Mouse (Mus musculus) cerebellum, postnatal 10 days (tissue): Measurements from ENCODE around the gene Gys2.
"Not testable (repeated sequence)": the region's sequence is repeated elsewhere in the genome, so short reads cannot be mapped to it uniquely, and the experiment has no call there.

Experiments used
- DNase-seq, 2 experiments: peaks; one replicate each; pipeline ENCODE4 v3.0.0; 2021; ENCODE audit warnings: mixed read lengths in 2 of 2

Gys2 gene

DNA sequence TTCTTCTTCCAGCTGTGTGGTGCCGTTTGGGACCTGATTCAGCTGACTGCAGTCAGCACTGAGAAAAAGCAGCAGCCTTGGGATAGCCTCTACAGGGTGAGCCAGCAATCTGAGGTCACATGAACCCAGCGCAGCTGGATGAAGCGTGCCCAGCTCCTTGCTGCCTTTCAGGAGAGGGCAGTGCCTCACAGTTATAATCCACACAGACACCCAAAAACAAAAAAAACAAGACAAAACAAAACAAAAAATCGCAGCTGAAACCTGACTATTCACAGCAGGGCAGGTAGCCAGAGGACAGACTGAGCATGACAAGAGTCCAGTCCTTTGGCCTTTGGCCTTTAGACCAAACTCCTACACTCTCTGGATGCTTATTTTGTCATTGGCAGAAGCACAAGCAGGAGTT is at the start of gene Gys2:
TSS of gene Gys2 (minus strand) at position 309 of the 403 bp plus-strand sequence.
- DNase-seq, result no peak

DNA sequence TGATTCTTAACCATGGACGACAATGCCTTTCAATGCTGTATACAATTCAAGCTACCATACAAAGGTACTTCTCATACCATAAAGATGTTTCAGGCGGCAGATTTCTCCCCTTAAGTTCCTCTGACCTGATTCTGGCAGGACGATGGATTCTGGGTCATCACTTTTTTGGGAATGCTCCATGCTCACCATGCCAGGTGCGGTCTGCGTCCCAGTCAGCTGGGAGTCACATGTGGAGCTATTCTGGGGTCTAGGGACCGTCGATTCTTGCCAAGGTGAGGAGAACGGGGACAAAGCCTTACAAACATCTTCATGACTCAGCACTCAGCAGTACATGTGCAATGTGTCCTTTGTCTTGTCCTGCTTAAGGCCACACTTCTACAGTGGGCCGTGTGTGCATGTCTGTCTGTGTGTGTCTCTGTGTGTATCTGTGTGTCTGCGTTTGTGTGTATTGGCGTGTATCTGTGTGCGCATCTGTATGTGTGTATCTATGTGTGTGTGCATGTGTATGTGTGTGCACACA is 48.7 kb upstream of the Gys2 start:
- DNase-seq, result no peak

DNA sequence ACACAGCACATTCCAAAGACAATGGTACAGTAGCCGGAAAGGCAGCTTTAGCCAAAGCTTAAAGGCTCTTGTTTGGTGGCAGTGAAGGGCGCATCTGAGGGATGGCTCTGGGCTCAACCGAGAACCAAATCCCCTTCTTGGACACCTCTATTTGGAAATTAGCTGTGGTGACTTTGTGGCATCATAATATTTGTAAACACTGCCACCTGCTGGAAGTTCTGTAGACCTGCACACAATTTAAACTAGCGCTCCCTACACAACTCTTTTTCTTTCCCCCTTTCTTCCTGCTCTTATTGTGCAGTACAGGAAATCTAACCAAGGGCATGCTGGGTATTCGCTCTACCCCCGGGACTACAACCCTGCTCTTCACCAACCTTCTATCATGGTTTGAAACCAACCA is 46.2 kb upstream of the Gys2 start:
- peak; percentile 50 to 75 for DNase-seq

DNA sequence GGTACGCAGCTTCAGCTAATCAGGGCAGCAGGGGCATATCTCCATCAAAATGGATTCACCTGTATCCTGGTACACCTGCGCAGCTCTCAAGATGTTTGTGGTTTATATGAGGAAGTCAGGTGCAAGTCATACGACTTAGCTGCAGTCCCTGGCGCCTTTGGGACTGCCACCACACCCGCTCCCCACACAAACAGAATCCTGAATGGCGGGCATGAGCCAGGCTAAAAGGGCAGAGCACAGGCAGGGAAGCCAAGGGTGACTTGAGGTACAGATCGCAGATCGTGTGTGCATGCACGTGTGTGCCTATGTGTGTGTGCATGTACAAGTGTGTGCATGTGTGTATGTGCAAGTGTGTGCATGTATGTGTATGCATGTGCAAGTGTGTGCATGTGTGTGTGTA is 42.5 kb upstream of the Gys2 start:
- DNase-seq, result not testable (repeated sequence)

DNA sequence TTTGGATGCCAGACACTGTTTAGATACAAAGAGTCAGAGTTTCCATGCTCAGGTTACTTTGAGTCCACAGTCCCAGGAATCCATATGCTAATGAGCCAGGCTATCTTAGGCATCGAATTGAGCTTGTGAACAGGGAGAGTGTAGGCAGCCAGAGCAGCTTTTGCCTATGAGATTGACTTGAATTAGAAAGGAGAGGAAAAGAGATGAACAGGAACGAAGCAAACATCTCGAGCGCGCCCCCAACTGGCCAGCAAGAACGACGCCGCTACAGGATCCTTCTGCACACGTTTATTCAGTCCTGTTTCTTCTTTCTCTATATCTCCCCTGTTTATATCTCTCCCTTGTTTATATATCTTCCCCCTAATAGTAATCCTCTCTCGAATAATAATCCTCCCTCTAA is 42.0 kb upstream of the Gys2 start:
- DNase-seq, result peak; percentile 73

DNA sequence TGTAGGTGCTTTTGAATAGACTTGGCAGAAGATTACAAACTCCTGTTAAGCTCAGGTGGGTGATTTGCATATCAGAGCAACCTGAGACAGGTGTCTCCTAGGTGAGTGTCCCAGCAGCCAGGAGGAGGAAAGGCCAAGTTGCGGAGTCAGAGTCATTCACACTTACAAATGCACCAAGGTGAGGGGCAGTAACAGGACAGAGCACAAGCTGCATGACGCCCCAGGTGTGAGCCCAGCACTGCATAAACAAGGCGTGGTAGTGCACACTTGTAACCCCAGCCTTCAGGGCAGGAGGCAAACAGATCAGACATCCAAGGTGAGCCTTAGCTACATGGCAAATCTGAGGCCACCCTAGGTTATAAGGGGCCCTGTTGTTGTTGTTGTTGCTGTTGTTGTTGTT is 40.0 kb upstream of the Gys2 start:
- no peak for DNase-seq

DNA sequence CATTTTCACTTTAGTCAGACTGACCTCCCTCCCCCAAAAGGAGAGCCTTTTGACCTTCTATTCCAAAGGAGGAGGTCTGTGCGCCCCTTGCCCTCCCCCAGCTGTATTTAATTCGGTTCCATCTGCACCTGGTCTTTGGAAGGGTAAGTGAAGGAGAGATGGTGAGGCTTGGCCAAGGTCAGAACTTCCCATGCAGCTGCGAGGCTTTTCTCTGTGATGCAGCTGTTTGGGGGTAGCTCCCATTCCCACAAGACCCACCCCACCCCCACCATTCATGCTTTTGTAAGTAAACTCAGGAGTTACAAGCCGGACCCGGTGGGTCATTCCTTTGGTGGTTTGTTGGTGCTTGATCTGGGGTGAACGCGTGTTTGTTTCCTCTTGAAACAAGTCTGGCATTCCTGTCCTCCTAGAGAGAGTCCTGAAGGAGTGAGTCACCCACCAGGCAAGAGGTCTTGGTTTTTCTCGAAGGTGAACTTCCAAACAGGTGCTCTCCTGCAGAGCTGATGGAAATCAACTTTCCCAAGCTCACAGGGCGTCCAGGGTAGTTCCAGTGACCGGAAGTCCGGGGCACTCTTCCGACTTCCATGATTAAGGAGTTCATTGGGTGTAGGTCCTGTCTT is 38.7 kb upstream of the Gys2 start:
- DNase-seq, result no peak

DNA sequence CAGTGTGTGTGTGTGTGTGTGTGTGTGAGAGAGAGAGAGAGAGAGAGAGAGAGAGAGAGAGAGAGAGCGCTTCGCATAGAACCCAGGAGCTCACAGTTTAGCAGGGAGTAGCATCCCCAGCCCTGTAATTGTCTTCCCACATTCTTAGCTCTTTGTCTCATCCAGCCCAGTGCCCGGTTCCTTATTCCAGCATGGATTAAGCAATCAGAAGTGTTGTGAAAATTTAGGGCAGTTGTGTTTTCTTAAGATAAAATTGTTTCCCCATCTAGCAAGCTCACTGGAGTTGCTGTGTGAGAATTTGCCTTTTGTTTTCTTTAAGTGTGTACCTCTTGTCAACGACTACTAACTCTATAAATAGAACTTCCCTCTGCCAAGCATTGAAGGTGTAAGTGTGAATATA is 35.8 kb upstream of the Gys2 start:
- DNase-seq, result no peak

DNA sequence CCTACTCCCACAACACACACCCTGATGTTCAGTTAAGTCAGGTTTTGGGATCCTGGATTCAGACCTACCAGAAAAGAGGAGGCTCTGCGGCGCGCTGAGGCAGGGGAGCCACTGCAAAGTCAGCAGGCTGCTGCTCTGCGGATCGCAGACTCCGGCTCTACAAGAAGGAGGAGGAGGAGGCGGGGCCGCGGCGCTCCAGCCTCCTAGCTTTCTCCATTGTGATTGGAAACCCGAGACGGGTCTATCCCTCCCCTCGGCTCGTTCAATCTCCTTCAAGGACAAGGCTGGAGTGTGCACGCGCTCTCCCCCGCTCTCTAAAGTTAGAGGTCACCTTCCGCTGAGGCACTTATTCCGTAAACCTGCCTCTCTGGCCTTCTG is 34.9 kb upstream of the Gys2 start, which contains the start of gene Ldhb:
TSS of gene Ldhb (minus strand) at position 173 of the 378 bp plus-strand sequence.
- peak; percentile 92 to 94 for DNase-seq

DNA sequence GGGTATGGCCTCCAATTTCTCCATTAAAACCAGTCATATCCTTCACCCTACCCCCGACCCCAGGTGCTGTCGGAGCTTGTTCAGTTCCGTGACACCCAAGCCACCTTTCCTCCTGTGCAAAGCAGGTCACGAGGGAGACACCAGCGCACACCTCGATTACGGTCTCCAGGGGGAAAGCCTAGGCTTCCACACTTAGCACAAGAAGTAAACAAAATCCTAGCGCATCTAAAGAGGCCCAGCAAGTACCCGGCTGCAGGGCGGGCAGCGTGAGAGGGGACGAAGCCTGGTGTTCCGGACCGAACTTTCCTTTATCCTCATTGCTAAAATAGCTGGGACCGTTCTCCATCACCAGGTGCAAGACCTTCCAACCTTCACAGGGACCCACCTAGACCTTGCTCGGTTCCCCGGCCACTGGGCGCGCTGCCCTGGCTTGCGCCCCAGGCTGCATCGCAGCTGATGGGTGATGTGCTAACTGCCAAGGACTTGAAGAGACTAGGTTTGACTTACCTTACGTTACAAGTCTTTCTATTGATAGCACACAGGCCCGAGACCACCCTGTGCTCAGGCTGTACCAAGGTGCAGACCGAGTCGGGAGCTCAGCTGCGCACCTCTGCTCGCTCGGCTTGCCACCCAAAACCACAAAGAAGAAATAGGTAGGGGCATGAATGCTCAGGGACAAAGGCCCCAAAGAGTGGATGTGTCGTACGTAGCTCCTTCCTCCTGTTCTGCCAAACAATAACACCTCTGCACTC is 34.3 kb upstream of the Gys2 start:
- peak; percentile 63 to 66 for DNase-seq

DNA sequence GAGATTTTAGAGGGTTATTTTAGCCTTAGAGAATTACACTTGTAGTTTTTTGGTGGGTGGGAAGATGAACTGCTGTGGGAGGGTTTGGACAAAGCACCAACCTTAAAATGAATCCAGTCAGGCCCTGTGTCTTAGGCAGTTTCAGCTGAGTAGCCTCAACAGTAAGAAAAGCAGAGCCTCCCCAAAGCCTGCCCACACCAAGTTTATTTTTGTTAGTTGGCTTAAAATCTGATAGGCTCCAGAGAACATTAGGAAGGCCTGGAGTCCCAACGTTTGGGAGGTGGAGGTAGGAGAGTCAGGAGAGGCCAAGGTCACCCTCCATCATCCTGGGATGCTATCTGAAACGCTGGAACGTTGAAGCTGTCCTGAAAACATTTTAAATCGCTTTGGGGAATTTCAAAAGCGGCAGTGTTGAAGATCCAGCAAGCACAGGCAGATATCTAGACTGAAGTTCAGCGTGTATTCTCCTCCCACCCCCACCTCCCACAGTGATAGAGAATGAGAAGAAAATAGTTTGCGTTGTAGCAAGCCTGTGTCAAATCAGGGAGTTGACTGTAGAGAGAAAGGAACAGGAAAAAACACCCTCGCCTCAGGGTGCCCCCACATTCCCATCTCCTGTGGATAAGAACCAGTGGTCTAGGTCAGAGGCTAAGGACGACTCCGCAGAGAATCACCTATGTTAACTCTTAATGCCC is 33.6 kb upstream of the Gys2 start:
- DNase-seq, result no peak

DNA sequence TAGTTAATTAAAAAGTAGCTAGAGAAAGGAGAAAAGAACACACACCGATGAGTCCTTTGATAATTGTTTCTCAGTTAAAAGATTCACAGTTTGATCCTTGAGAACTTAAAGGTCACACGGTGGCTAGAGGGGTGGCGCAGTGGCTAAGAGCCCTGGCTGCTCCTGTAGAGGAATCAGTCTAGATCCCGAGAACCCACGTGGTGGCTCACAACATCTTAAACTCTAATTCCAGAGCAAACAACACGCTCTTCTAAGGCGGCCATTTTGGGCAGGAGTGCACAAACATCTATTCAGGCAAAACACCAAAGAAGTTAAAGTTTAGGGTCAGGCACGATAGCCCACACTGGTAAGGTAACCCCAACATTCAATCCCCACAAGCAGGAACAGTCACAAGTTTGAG is 30.7 kb upstream of the Gys2 start:
- no peak for DNase-seq

DNA sequence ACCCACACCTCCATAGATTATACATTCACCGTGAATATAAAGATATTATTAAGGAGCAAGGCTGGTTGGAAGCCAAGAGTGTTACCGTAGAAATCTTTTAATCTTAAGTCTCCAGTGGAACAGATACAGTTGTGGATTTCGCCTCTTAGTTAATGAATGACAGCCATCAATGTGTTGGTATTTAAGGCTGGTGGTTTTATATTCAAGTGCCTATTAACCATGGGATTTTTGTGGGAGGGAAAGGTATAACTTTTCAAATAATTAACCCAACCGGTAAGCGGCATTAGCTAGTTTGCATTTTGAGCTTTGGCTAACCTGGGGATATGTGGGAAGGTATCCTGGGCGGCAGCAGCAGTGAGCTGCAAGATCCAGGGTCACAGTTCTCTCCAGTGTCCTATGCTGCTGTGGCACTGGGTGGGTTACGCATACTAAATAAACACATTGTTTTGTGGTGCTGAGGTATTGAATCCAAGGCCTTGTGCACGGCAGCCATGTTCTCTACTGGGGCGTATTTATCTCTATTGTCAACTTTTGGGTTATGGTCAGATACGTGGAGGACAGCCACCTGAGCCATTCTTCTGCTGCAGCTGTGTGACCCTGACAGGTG is 29.7 kb upstream of the Gys2 start:
- no peak for DNase-seq

DNA sequence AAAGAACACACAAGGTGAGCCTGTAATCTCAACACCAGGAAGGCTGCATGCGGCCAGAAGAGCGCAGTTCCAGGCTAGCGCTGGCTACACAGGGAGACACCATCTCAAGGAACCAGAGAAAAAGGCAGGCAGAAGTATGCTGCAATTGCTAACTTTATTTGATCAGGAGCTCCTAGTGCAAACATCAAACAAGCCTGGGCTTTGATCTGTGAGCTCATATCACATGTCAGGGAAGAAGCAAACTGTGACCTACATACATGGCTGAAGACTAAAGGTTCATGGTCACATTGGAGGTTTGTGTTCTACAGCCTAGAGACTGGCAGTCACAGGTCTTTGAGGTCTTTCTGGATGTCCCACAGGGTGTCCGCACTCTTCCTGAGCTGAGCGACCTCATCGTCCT is 17.2 kb upstream of the Gys2 start:
- not testable (repeated sequence) for DNase-seq

DNA sequence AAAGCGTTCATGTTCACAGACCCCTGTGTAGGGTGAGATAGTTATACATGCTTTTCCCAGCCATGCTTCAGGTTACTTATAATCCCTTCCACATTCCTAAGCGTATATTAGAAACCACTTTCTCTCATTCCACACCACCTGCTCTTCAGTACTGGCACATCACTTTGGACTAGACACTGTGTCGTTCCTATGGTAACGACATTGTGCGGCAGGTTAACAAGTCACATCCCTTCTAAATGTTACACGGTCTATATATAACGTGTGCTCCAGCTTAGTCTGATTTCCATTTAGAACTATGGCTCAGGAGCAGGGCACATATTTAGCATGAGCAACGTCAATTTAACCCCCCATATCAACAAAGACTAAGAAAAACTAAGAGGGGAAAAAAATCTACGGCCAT is 14.7 kb upstream of the Gys2 start:
- DNase-seq, result no peak

DNA sequence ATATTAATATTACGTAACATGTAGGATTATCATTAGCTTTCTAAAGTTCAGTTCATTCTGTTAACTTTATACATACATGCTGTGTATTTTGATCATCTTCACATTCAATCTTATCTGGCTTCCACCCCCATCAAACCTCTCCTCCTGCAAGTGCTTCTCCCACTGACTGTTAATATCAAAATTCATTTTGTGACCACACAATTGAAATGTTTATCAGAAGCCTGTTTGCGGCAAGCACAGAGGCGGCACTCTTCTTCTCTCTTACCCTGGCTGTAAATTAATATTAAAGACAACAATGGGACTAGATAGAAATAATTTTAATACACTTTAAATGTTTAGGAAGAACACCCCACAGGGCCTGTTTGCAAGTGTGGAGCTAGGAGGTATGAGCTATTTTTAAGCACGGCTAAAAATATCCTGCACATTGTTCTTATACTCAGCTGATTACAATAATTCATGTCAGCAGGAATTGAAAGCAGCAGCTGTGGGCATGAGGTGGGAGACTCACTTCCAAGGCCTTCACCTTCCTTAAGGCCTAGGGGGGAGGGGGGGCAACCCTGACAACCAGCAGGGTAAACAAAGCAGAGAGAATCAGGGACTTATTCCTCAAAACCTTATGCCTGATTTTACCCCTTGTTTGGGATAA is 12.7 kb upstream of the Gys2 start:
- DNase-seq, result no peak

DNA sequence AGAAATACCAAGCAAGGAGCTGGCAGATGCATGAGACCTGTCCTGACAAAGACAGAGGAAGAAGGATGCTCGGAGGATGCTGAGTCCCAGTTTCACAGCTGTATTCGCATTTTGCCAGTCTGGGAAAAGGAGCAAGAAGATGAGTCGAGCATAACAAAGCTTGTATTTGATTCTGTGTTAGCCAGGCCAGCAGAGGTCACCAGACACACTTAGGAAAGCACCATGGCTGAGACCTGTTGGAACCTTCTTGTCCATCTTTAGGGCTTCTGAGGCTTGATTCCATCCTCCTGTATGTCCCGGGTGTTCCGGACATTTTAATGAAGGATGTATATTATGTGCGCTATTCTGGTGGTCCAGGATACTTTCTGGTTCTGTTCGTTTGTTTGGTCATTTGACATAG is 4.3 kb upstream of the Gys2 start:
- peak in 1 of 2 experiments; percentile 29 for DNase-seq

DNA sequence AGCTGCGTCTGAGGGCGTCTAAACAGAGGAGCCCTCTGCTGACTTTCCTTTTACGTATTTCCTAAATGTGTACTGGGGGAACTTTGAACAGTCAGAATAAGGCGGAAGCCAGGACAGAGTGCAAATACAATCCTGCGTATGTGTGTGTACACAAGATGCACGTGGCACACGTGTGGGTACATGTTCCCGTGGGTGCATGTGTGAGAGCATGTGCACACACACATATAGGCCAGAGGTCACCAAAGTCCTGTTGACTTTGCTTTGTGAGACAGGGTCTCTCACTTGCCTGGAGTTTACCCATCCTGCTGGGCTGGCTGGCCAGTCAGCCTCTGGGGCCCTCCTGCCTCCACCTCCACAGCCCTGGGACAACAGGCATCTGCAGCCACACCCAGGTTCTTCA is 1.8 kb downstream of the Gys2 start:
- no peak for DNase-seq

DNA sequence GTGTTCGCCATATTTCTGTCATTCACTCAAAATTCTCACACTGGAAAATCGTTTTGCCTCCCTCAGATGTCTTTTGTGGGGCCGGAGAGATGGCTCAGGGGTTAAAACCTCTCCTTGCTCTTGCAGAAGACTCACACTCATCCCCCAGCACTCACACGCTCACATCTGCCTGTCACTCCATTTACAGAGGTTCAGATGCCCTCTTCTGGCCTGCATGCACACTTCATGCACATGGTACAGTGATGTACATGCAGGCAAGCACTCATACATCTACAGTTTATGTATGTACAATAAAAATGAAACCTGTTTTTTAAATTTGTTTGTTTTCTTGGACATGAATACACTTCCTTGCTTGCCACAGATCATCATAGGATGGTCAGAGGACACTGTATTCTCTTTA is 3.3 kb downstream of the Gys2 start:
- peak; percentile 5 to 31 for DNase-seq

DNA sequence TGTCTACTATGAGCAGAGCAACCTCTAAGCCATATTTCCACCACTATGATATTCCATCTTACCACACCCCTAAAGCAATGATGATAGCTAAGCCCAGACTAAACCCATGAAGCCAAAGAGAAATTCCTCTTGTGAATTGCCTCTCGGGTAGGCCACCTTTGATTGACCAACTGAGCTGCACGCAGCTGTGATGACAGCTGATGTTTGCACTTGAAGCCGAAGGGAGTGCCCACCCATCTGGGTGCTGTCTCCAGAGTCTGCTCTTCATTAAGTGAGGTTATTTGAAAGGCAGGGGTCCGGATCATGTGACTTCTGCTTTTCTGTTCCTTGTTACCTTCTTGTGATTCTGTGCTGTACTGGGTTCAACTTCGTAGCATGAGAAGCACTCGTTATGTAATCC is 10.7 kb downstream of the Gys2 start:
- DNase-seq, result no peak

DNA sequence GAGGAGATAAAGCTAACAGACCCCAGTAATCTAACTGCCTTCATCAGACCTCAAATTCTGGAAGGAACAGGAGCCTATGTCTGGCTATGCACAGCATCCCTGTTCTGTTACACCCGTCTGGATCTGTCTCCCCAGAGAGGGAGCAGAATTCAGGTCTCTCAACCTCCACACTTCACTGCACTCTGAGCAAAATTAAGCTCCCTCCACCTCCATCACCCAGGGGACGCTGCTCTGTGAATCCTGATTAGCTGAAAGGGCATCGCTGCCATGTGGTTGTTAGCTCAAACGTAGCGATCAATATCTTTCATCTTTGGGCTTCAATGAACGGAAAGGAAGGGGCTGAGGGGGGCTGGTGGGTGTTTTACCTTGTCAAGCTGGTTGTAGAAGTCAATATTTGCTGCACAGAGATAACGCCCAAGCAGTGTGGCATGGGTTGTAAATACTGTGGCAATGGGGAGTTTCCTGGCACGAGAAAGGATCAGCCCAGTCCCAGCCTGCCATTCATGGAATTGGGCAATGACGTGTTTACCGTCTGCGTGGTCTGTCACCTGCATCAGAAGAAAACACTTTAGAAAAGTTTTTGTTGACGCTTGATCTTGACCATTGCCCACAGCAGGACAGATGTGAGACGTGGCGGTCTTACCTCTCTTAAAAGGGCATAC is 13.8 kb downstream of the Gys2 start:
- DNase-seq, result no peak

DNA sequence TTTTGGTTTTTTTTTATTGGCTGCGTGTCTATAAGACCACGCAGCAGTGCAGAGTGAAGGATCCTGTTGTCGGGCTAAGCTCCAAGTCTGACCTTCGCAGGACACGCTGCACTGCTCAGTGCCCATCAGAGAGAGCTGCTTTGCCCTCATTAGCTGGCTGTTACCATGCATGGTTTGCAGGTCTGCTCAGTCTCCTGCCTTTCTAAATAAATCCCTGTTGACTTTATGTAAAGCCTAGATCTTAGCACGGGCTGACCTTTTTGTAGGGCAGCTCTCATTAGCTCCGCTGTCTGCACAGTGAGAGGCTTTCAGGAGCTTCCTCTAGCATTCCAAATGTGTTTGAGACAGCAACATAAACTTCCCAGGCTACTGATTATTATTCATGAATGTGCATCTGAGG is 14.9 kb downstream of the Gys2 start:
- DNase-seq, result no peak
